Mouse (Mus musculus) heart, postnatal 0 days (tissue): ENCODE results near the gene Bcas1. TPM values are rescaled to one million over a fixed set of nuclear protein-coding genes. Genes with fewer than 3 reads are reported as not detected.

Experiments
- ATAC-seq: fragments of 200-750 bp; cut with Nextera tagmentation; 2 replicates; pipeline ENCODE4 v1.8.0; 2017; ENCODE audit warnings: low read depth, moderate number of reproducible peaks, moderate library complexity; ENCODE audit not compliant: insufficient read depth
- DNase-seq: peaks from one replicate; pipeline ENCODE4 v3.0.0-alpha.2; 2016; ENCODE audit warnings: low spot score
- H3K27ac ChIP-seq: fragments of 300-500 bp; sonication (generic); 2 replicates; pipeline ENCODE4 v1.5.1; 2014; ENCODE audit warnings: low read depth, mild to moderate bottlenecking
- H3K27me3 ChIP-seq: fragments of 300-500 bp; sonication (generic); 2 replicates; pipeline ENCODE4 v1.6.1; 2014; ENCODE audit warnings: low read length, mixed read lengths; ENCODE audit not compliant: control insufficient read depth, insufficient read depth
- H3K36me3 ChIP-seq: fragments of 300-500 bp; sonication (generic); replicated peaks from 2 replicates; pipeline ENCODE4 v1.6.1; 2014; ENCODE audit warnings: low read length, mixed read lengths; ENCODE audit not compliant: control insufficient read depth, insufficient read depth
- H3K4me1 ChIP-seq: fragments of 300-500 bp; sonication (generic); 2 replicates; pipeline ENCODE4 v1.6.1; 2014; ENCODE audit warnings: antibody characterized with exemption; ENCODE audit not compliant: control insufficient read depth, insufficient read depth
- H3K4me2 ChIP-seq: fragments of 300-500 bp; sonication (generic); 2 replicates; pipeline ENCODE4 v1.6.1; 2014; ENCODE audit warnings: low read depth, mild to moderate bottlenecking, low read length, moderate library complexity
- H3K4me3 ChIP-seq: fragments of 300-500 bp; sonication (generic); 2 replicates; pipeline ENCODE4 v1.5.1; 2014; ENCODE audit warnings: low read depth, low read length
- H3K9ac ChIP-seq: fragments of 300-500 bp; sonication (generic); replicated peaks from 2 replicates; pipeline ENCODE4 v1.6.1; 2014; ENCODE audit warnings: low read depth, low read length, mixed read lengths
- H3K9me3 ChIP-seq: fragments of 300-500 bp; sonication (generic); replicated peaks from 2 replicates; pipeline ENCODE4 v1.6.1; 2016; ENCODE audit warnings: low read length; ENCODE audit not compliant: control insufficient read depth
- CTCF ChIP-seq: IDR thresholded peaks from 2 replicates; pipeline ENCODE4 v1.5.1; 2016; ENCODE audit warnings: antibody characterized with exemption, control low read depth, low read depth
- EP300 ChIP-seq: IDR thresholded peaks from 2 replicates; pipeline ENCODE4 v1.6.1; 2016; ENCODE audit warnings: antibody characterized with exemption, low read depth
- WGBS: fragments of 180-500 bp; shearing (Covaris S2); extraction: QIAGEN DNeasy Blood & Tissue Kit; methylation state at CpG from one replicate; pipeline ENCODE4 v1.1.7; 2014; 5-methylcytosine and 5-hydroxymethylcytosine counted together
- polyA plus RNA-seq: library from polyadenylated mRNA; unstranded; fragments of >200 nt; fragmentation: Nextera tagmentation; extraction: Ambion mirVana; gene quantifications from 2 replicates; pipeline ENCODE4 v1.2.1, GENCODE M21; 2015
- total RNA-seq: library from RNA; depleted of rRNA; stranded (reverse); fragments of >200 nt; gene quantifications from 2 replicates; pipeline ENCODE4 v1.2.3, GENCODE M21; 2014; ENCODE audit warnings: low replicate concordance

Gene Bcas1
- total and polyA plus RNA-seq, 2 experiments from 2014 or later, result 0.45 TPM; not detected in 1

GRCm38 (mm10) chr2:170336266-170336760 lies 91.3 kb downstream of the Bcas1 start:
- ATAC-seq (peak; percentile 89), DNase-seq (peak; percentile 27)
- H3K36me3 ChIP-seq, result no peaks in the 10 kb centered on the region
- no peaks in the 10 kb centered on the region for H3K9me3 ChIP-seq
- no peak overlapping the region for H3K4me3 ChIP-seq
- H3K27me3 ChIP-seq, result no peaks in the 10 kb centered on the region
- H3K27ac ChIP-seq, result no peak overlapping the region
- H3K9ac ChIP-seq, result no peak overlapping the region
- 16% methylated on average over 9 of the region's 9 CpGs for WGBS
- H3K4me1 ChIP-seq, result peaks cover 11% of the 10 kb centered on the region
- TF ChIP-seq CTCF (no peak), EP300 (no peak)
- peak overlapping the region; percentile 17 for H3K4me2 ChIP-seq

- ATAC-seq (no peak), DNase-seq (no peak)
- Histone ChIP-seq H3K27me3 (no peaks in the 10 kb centered on the region), H3K36me3 (no peaks in the 10 kb centered on the region), H3K9me3 (no peaks in the 10 kb centered on the region), H3K4me3 (no peak overlapping the region), H3K27ac (no peak overlapping the region), H3K9ac (no peak overlapping the region), H3K4me1 (peaks cover 11% of the 10 kb centered on the region), H3K4me2 (no peak overlapping the region)
- 71% methylated on average over 5 of the region's 5 CpGs for WGBS
- TF ChIP-seq CTCF (no peak), EP300 (no peak)
Measured at GRCm38 (mm10) chr2:170335168-170335567, 92.5 kb downstream of the Bcas1 start.

GRCm38 (mm10) chr2:170331870-170332269 lies 95.8 kb downstream of the Bcas1 start:
- no peak for DNase-seq
- no peak overlapping the region for H3K27ac ChIP-seq
- H3K4me2 ChIP-seq, result no peak overlapping the region
- no peak for TF ChIP-seq CTCF
- TF ChIP-seq EP300, result no peak
- peaks cover 11% of the 10 kb centered on the region for H3K4me1 ChIP-seq
- no peaks in the 10 kb centered on the region for H3K9me3 ChIP-seq
- no peaks in the 10 kb centered on the region for H3K36me3 ChIP-seq
- no peak overlapping the region for H3K9ac ChIP-seq
- no peaks in the 10 kb centered on the region for H3K27me3 ChIP-seq
- 68% methylated on average over 2 of the region's 2 CpGs for WGBS
- H3K4me3 ChIP-seq, result no peak overlapping the region
- ATAC-seq, result no peak

GRCm38 (mm10) chr2:170330466-170330865 lies 97.2 kb downstream of the Bcas1 start:
- peak overlapping the region; percentile 3; the same call in 1 of the 2 replicates for H3K27ac ChIP-seq
- peak; percentile 81 for ATAC-seq

GRCm38 (mm10) chr2:170329921-170330320 lies 97.7 kb downstream of the Bcas1 start:
- peak; percentile 42; the same call in 1 of the 2 replicates for ATAC-seq
- H3K4me2 ChIP-seq, result no peak overlapping the region
- no peaks in the 10 kb centered on the region for H3K36me3 ChIP-seq
- no peaks in the 10 kb centered on the region for H3K4me1 ChIP-seq
- H3K4me3 ChIP-seq, result no peak overlapping the region
- H3K27ac ChIP-seq, result peak overlapping the region; percentile 3; the same call in 1 of the 2 replicates
- no peak overlapping the region for H3K9ac ChIP-seq
- no peak for TF ChIP-seq CTCF
- TF ChIP-seq EP300, result no peak
- WGBS, result 59% methylated on average over 13 of the region's 13 CpGs
- no peaks in the 10 kb centered on the region for H3K27me3 ChIP-seq
- no peaks in the 10 kb centered on the region for H3K9me3 ChIP-seq
- DNase-seq, result peak; percentile 21

More at GRCm38 (mm10) chr2:170330466-170330865, 97.2 kb downstream of the Bcas1 start:
- no peak overlapping the region for H3K4me3 ChIP-seq
- H3K9me3 ChIP-seq, result no peaks in the 10 kb centered on the region
- 43% methylated on average over 8 of the region's 8 CpGs for WGBS
- H3K36me3 ChIP-seq, result no peaks in the 10 kb centered on the region
- H3K27me3 ChIP-seq, result no peaks in the 10 kb centered on the region
- H3K4me2 ChIP-seq, result no peak overlapping the region
- H3K4me1 ChIP-seq, result no peaks in the 10 kb centered on the region
- no peak for TF ChIP-seq EP300
- TF ChIP-seq CTCF, result no peak
- no peak overlapping the region for H3K9ac ChIP-seq
- peak; percentile 68 for DNase-seq

- peak overlapping the region; percentile 31 for H3K4me3 ChIP-seq
- no peak for ATAC-seq
- no peak overlapping the region for H3K9ac ChIP-seq
- H3K36me3 ChIP-seq, result no peaks in the 10 kb centered on the region
- no peak overlapping the region for H3K27ac ChIP-seq
- H3K9me3 ChIP-seq, result no peaks in the 10 kb centered on the region
- TF ChIP-seq CTCF (no peak), EP300 (no peak)
- DNase-seq, result peak; percentile 57
- peak overlapping the region; percentile 57 for H3K4me2 ChIP-seq
- peaks cover 10% of the 10 kb centered on the region; the same call in 1 of the 2 replicates for H3K4me1 ChIP-seq
- WGBS, result 8% methylated on average over 19 of the region's 19 CpGs
- H3K27me3 ChIP-seq, result no peaks in the 10 kb centered on the region
Measured at GRCm38 (mm10) chr2:170323925-170324347, 103.7 kb downstream of the Bcas1 start.
